Mouse (Mus musculus) spleen, adult 2 months (tissue): Measurements from ENCODE around the gene Cab39. TPM values are rescaled to one million over a fixed set of nuclear protein-coding genes. Genes with fewer than 3 reads are reported as not detected.

Experiments
- DNase-seq, 2 experiments: peaks; one replicate each; pipeline versions ENCODE4 v3.0.0 to v3.0.0-alpha.2; 2012 to 2021; ENCODE audit warnings: low spot score in 2 of 2, low read depth in 1 of 2
- H3K27ac ChIP-seq: fragments of 200-500 bp; 2 replicates; pipeline ENCODE4 v1.5.1; 2012; ENCODE audit warnings: low read length, inconsistent platforms; ENCODE audit not compliant: insufficient read depth
- H3K27me3 ChIP-seq: fragments of 200-500 bp; 2 replicates; pipeline ENCODE4 v1.6.1; 2012; ENCODE audit warnings: mild to moderate bottlenecking, moderate library complexity, low read length, inconsistent platforms; ENCODE audit not compliant: control insufficient read depth, insufficient read depth
- H3K36me3 ChIP-seq: fragments of 200-500 bp; 2 replicates; pipeline ENCODE4 v1.6.1; 2012; ENCODE audit warnings: mild to moderate bottlenecking, low read length, inconsistent platforms; ENCODE audit not compliant: control insufficient read depth, insufficient read depth
- H3K4me1 ChIP-seq: fragments of 200-500 bp; 2 replicates; pipeline ENCODE4 v1.6.1; 2011; ENCODE audit warnings: inconsistent platforms; ENCODE audit not compliant: control insufficient read depth, insufficient read depth, insufficient read length
- H3K4me3 ChIP-seq: fragments of 200-500 bp; 2 replicates; pipeline ENCODE4 v1.5.1; 2011; ENCODE audit warnings: mild to moderate bottlenecking, inconsistent platforms; ENCODE audit not compliant: insufficient read depth, insufficient read length; ENCODE audit errors: extremely low read depth
- CTCF ChIP-seq: fragments of 200-500 bp; IDR thresholded peaks from 2 replicates; pipeline ENCODE4 v1.5.1; 2011; ENCODE audit warnings: mild to moderate bottlenecking, inconsistent platforms; ENCODE audit not compliant: insufficient read depth, insufficient read length, insufficient replicate concordance; ENCODE audit errors: extremely low read depth
- POLR2A ChIP-seq: fragments of 200-500 bp; IDR thresholded peaks from 2 replicates; pipeline ENCODE4 v1.6.1; 2011; ENCODE audit warnings: low read depth, low read length, inconsistent platforms
- WGBS: fragments of 180-500 bp; shearing (Covaris S2); methylation state at CpG from one replicate; pipeline ENCODE4 v1.1.7; 2018; 5-methylcytosine and 5-hydroxymethylcytosine counted together
- polyA plus RNA-seq: library from polyadenylated mRNA; depleted of rRNA; stranded (reverse); fragments of >200 nt; gene quantifications from 2 replicates; pipeline ENCODE4 v1.2.3, GENCODE M21; 2012; rRNA removed

Gene Cab39
- polyA plus RNA-seq, 1 experiment: 25.0 TPM

GRCm38 (mm10) chr1:85898761-85899387 is 105.6 kb downstream of the Cab39 start:
- 81% methylated on average over 12 of the region's 12 CpGs for WGBS
- no peak for DNase-seq

GRCm38 (mm10) chr1:85899388-85899761 is 106.1 kb downstream of the Cab39 start:
- Histone ChIP-seq H3K4me3 (no peak overlapping the region), H3K27me3 (no peaks in the 10 kb centered on the region), H3K4me1 (peaks cover 6% of the 10 kb centered on the region; the same call in 1 of the 2 replicates), H3K36me3 (0 out of 2 replicates have a peak, but pooled peaks cover 1% of the 10 kb centered on the region), H3K27ac (no peak overlapping the region)
- no peak for DNase-seq
- TF ChIP-seq CTCF: no peak
- TF ChIP-seq POLR2A: no peak

More at GRCm38 (mm10) chr1:85898761-85899387, 105.6 kb downstream of the Cab39 start:
- Histone ChIP-seq H3K4me1 (peaks cover 6% of the 10 kb centered on the region; the same call in 1 of the 2 replicates), H3K27me3 (no peaks in the 10 kb centered on the region), H3K4me3 (no peak overlapping the region), H3K36me3 (0 out of 2 replicates have a peak, but pooled peaks cover 1% of the 10 kb centered on the region), H3K27ac (no peak overlapping the region)
- TF ChIP-seq POLR2A (no peak), CTCF (no peak)

DNA sequence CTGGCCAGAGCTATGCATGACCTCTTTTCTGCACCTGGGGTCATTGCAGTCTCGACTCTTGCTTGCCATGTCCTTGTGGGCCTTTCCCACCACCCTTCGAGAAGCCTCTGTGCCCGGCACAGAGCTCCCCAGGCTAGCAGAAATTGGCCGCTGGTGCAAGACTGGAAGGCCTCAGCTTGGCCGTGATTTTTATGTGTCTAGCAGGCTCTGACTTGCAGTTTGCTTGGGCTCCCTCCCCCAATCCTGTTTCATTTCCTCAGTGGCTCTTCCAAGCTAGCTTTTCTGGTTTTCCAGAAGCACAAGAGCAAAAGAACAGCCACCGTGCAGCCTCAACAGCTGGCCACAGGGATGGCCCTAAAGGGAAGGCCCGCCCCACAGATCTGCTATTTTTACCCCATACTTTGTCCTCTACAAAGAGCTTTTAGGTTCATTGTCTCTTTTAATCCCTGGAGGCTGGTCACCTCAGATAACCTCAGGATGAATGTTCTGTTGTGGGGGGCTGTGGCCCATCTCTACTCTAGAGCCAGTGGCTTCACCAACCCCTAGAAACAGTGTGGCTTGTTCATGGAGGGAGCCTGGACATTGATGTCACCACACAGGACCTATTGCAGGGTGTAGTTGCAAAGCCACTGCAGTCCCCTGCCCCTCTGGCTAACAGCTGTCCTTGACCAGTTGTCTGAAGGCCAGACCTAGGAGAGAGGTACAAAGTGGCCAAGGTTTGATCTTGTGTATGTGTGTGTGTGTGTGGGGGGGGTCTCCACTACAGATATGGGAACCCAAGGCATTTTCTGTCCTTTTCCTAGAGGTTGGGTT is 107.5 kb downstream of the Cab39 start:
- Histone ChIP-seq H3K4me1 (peaks cover 6% of the 10 kb centered on the region; the same call in 1 of the 2 replicates), H3K27me3 (no peaks in the 10 kb centered on the region), H3K27ac (no peak overlapping the region), H3K4me3 (no peak overlapping the region), H3K36me3 (peaks cover 3% of the 10 kb centered on the region; the same call in 1 of the 2 replicates)
- WGBS: 74% methylated on average over 7 of the region's 7 CpGs
- DNase-seq: no peak
- TF ChIP-seq CTCF (no peak), POLR2A (no peak)

Other genes with a start within 250 kb of the Cab39 start
- not detected in 2 replicates for gene G530012D18Rik, start 217.8 kb upstream of the Cab39 start, polyA plus RNA-seq
- 54.2 and 57.5 TPM in 2 replicates for gene Sp110, start 194.6 kb upstream of the Cab39 start, polyA plus RNA-seq
- gene Sp140, start 193.1 kb upstream of the Cab39 start, polyA plus RNA-seq: 23.4 and 27.0 TPM in 2 replicates
- gene Sp100, start 143.5 kb upstream of the Cab39 start, polyA plus RNA-seq: 34.6 and 38.5 TPM in 2 replicates
- gene A630001G21Rik, start 14.8 kb upstream of the Cab39 start, polyA plus RNA-seq: 21.3 and 28.4 TPM in 2 replicates
- 136 and 141 TPM in 2 replicates for gene Itm2c, start 100.8 kb downstream of the Cab39 start, polyA plus RNA-seq
- 0.13 and 0.16 TPM in 2 replicates for gene 4933407L21Rik, start 135.0 kb downstream of the Cab39 start, polyA plus RNA-seq
- gene Gpr55, start 167.6 kb downstream of the Cab39 start, polyA plus RNA-seq: 1.2 and 2.1 TPM in 2 replicates
- not detected in 2 replicates for gene Spata3, start 223.4 kb downstream of the Cab39 start, polyA plus RNA-seq